Mouse (Mus musculus): ENCODE measurements around the gene Myo18a. TPM values are rescaled to one million over a fixed set of nuclear protein-coding genes. Genes with fewer than 3 reads are reported as not detected.

The Myo18a gene
- polyA plus RNA-seq, 1 experiment from 2014 or later, result 71.9 TPM

GRCm38 (mm10) chr11:77828163-77828562 is 65.1 kb downstream of the Myo18a start:
- Histone ChIP-seq H3K27ac (no peak overlapping the region), H3K4me2 (no peak overlapping the region), H3K27me3 (no peaks in the 10 kb centered on the region), H3K4me3 (no peak overlapping the region), H3K9me3 (no peaks in the 10 kb centered on the region), H3K36me3 (peaks cover 83% of the 10 kb centered on the region), H3K4me1 (peaks cover 10% of the 10 kb centered on the region), H3K9ac (no peak overlapping the region)
- no peak for ATAC-seq (ENCODE audit: insufficient number of reproducible peaks, low FRiP score, low TSS enrichment, low read depth)
- WGBS, result 88% methylated on average over 5 of the region's 5 CpGs

- H3K9ac ChIP-seq, result no peak overlapping the region
- H3K27ac ChIP-seq, result no peak overlapping the region
- no peak overlapping the region for H3K4me3 ChIP-seq
- peaks cover 83% of the 10 kb centered on the region for H3K36me3 ChIP-seq
- H3K9me3 ChIP-seq, result no peaks in the 10 kb centered on the region
- H3K4me2 ChIP-seq, result no peak overlapping the region
- ATAC-seq (ENCODE audit: insufficient number of reproducible peaks, low FRiP score, low TSS enrichment, low read depth), result no peak
- WGBS, result 80% methylated on average over 23 of the region's 23 CpGs
- no peaks in the 10 kb centered on the region for H3K27me3 ChIP-seq
- peaks cover 10% of the 10 kb centered on the region for H3K4me1 ChIP-seq
These were observed 66.2 kb downstream of the Myo18a start for GRCm38 (mm10) chr11:77829043-77829841.

GRCm38 (mm10) chr11:77830875-77831274 is 67.8 kb downstream of the Myo18a start:
- no peak for ATAC-seq (ENCODE audit: insufficient number of reproducible peaks, low FRiP score, low TSS enrichment, low read depth)
- Histone ChIP-seq H3K9me3 (no peaks in the 10 kb centered on the region), H3K9ac (no peak overlapping the region), H3K4me3 (no peak overlapping the region), H3K27me3 (no peaks in the 10 kb centered on the region), H3K4me1 (peaks cover 5% of the 10 kb centered on the region), H3K36me3 (peaks cover 83% of the 10 kb centered on the region), H3K27ac (no peak overlapping the region), H3K4me2 (no peak overlapping the region)
- WGBS, result 51% methylated on average over 7 of the region's 7 CpGs

GRCm38 (mm10) chr11:77832541-77832940 is 69.5 kb downstream of the Myo18a start:
- 88% methylated on average over 4 of the region's 4 CpGs for WGBS
- Histone ChIP-seq H3K4me3 (no peak overlapping the region), H3K4me1 (peaks cover 11% of the 10 kb centered on the region), H3K9ac (no peak overlapping the region), H3K27me3 (no peaks in the 10 kb centered on the region), H3K4me2 (no peak overlapping the region), H3K9me3 (no peaks in the 10 kb centered on the region), H3K27ac (no peak overlapping the region), H3K36me3 (peaks cover 80% of the 10 kb centered on the region)
- ATAC-seq (ENCODE audit: insufficient number of reproducible peaks, low FRiP score, low TSS enrichment, low read depth), result no peak

GRCm38 (mm10) chr11:77835109-77835508 is 72.1 kb downstream of the Myo18a start:
- no peak overlapping the region for H3K4me3 ChIP-seq
- 77% methylated on average over 3 of the region's 3 CpGs for WGBS
- H3K4me2 ChIP-seq, result no peak overlapping the region
- no peaks in the 10 kb centered on the region for H3K9me3 ChIP-seq
- peaks cover 69% of the 10 kb centered on the region for H3K36me3 ChIP-seq
- H3K27ac ChIP-seq, result no peak overlapping the region
- ATAC-seq (ENCODE audit: insufficient number of reproducible peaks, low FRiP score, low TSS enrichment, low read depth), result no peak
- H3K27me3 ChIP-seq, result no peaks in the 10 kb centered on the region
- H3K4me1 ChIP-seq, result peaks cover 11% of the 10 kb centered on the region
- no peak overlapping the region for H3K9ac ChIP-seq

- Histone ChIP-seq H3K4me2 (no peak overlapping the region), H3K27me3 (no peaks in the 10 kb centered on the region), H3K27ac (peak overlapping the region; percentile 79), H3K4me1 (peaks cover 23% of the 10 kb centered on the region), H3K36me3 (peaks cover 72% of the 10 kb centered on the region), H3K4me3 (no peak overlapping the region), H3K9ac (no peak overlapping the region), H3K9me3 (no peaks in the 10 kb centered on the region)
- no peak for ATAC-seq (ENCODE audit: insufficient number of reproducible peaks, low FRiP score, low TSS enrichment, low read depth)
- 54% methylated on average over 5 of the region's 5 CpGs for WGBS
These were observed 73.2 kb downstream of the Myo18a start for GRCm38 (mm10) chr11:77836290-77836689.

- Histone ChIP-seq H3K4me3 (no peak overlapping the region), H3K27me3 (no peaks in the 10 kb centered on the region), H3K9me3 (no peaks in the 10 kb centered on the region), H3K27ac (peak overlapping the region; percentile 79), H3K4me1 (peaks cover 23% of the 10 kb centered on the region), H3K4me2 (no peak overlapping the region), H3K9ac (no peak overlapping the region), H3K36me3 (peaks cover 73% of the 10 kb centered on the region)
- WGBS, result 43% methylated on average over 4 of the region's 4 CpGs
- ATAC-seq (ENCODE audit: insufficient number of reproducible peaks, low FRiP score, low TSS enrichment, low read depth), result no peak
These were observed 73.7 kb downstream of the Myo18a start for GRCm38 (mm10) chr11:77836751-77837150.

- no peaks in the 10 kb centered on the region for H3K9me3 ChIP-seq
- H3K36me3 ChIP-seq, result peaks cover 73% of the 10 kb centered on the region
- H3K27me3 ChIP-seq, result no peaks in the 10 kb centered on the region
- WGBS, result 61% methylated on average over 5 of the region's 5 CpGs
- H3K4me1 ChIP-seq, result peaks cover 23% of the 10 kb centered on the region
- H3K27ac ChIP-seq, result peak overlapping the region; percentile 43; the same call in 1 of the 2 replicates
- peak overlapping the region; percentile 8; the same call in 1 of the 2 replicates for H3K4me3 ChIP-seq
- H3K9ac ChIP-seq, result no peak overlapping the region
- no peak for ATAC-seq (ENCODE audit: insufficient number of reproducible peaks, low FRiP score, low TSS enrichment, low read depth)
- H3K4me2 ChIP-seq, result no peak overlapping the region
These were observed 74.8 kb downstream of the Myo18a start for GRCm38 (mm10) chr11:77837856-77838255.

- 0 out of 2 replicates have a peak overlapping the region, but pooled peaks have one; percentile 27 for H3K27ac ChIP-seq
- H3K36me3 ChIP-seq, result peaks cover 73% of the 10 kb centered on the region
- H3K27me3 ChIP-seq, result no peaks in the 10 kb centered on the region
- no peak overlapping the region for H3K9ac ChIP-seq
- no peaks in the 10 kb centered on the region for H3K9me3 ChIP-seq
- H3K4me1 ChIP-seq, result peaks cover 23% of the 10 kb centered on the region
- WGBS, result 57% methylated on average over 16 of the region's 16 CpGs
- no peak overlapping the region for H3K4me3 ChIP-seq
- H3K4me2 ChIP-seq, result 0 out of 2 replicates have a peak overlapping the region, but pooled peaks have one; percentile 7
- ATAC-seq (ENCODE audit: insufficient number of reproducible peaks, low FRiP score, low TSS enrichment, low read depth), result no peak
These were observed 77.6 kb downstream of the Myo18a start for GRCm38 (mm10) chr11:77840523-77841245.

GRCm38 (mm10) chr11:77843068-77843905 is 80.2 kb downstream of the Myo18a start:
- Histone ChIP-seq H3K4me1 (peaks cover 19% of the 10 kb centered on the region), H3K9me3 (no peaks in the 10 kb centered on the region), H3K9ac (no peak overlapping the region), H3K27me3 (no peaks in the 10 kb centered on the region), H3K4me2 (no peak overlapping the region), H3K36me3 (peaks cover 86% of the 10 kb centered on the region), H3K4me3 (no peak overlapping the region), H3K27ac (no peak overlapping the region)
- ATAC-seq (ENCODE audit: insufficient number of reproducible peaks, low FRiP score, low TSS enrichment, low read depth), result no peak
- WGBS, result 83% methylated on average over 21 of the region's 21 CpGs

GRCm38 (mm10) chr11:77843906-77844200 is 80.8 kb downstream of the Myo18a start:
- H3K4me3 ChIP-seq, result no peak overlapping the region
- no peak overlapping the region for H3K27ac ChIP-seq
- no peak overlapping the region for H3K4me2 ChIP-seq
- H3K9me3 ChIP-seq, result no peaks in the 10 kb centered on the region
- H3K9ac ChIP-seq, result no peak overlapping the region
- H3K27me3 ChIP-seq, result no peaks in the 10 kb centered on the region
- no peak for ATAC-seq (ENCODE audit: insufficient number of reproducible peaks, low FRiP score, low TSS enrichment, low read depth)
- WGBS, result 53% methylated on average over 4 of the region's 4 CpGs
- H3K36me3 ChIP-seq, result peaks cover 86% of the 10 kb centered on the region
- peaks cover 21% of the 10 kb centered on the region for H3K4me1 ChIP-seq
